In the genomic region with DNA sequence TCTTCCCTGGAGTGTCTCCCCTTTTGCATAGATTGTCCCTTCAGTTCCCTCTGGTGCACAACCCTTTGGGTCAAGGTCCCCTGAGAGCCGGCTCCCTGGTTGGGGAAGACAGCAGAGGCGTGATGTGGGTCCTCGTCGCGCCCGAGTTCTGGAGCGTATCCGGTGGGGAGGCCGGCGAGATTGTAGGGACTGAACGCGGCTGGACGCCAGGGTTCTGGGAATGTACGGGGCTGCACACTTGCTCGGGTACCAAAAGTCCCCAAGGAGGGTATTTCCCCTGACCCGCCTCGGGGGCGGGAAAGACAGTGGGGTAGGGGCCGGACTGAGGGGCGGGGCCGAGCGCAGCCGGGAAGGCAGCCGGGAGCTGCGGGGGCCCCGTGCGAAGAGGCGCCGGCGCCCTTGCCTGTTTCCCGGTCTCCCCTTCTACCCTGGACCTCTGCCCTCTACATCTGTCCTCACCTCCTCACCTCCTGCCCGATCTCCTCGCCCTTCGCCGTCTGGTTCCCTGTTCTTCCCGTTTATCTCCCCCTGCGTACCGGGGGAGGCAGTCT, we compare ENCODE assay signal across 7 mouse cellular contexts. TPM values are rescaled to one million over a fixed set of nuclear protein-coding genes. Genes with fewer than 3 reads are reported as not detected.
DNase-seq lines count a peak whose midpoint lies in the region; ATAC-seq and TF ChIP-seq lines count a peak whose summit lies in the region.

No protein-coding gene starts in this region.

- TF ChIP-seq EP300 in CH12.LX (IDR thresholded peaks at IDR 0.05; ENCODE audit: low read length), result no peak

- H3K27me3 ChIP-seq in CH12.LX (replicated peaks), result no peaks in the 10 kb centered on the region
- H3K27me3 ChIP-seq in embryonic facial prominence, embryonic 11.5 days (ENCODE audit: control insufficient read depth, insufficient read depth, low read length), result no peaks in the 10 kb centered on the region
- H3K27me3 ChIP-seq in heart, embryonic 16.5 days (ENCODE audit: control insufficient read depth, insufficient read depth, low read length), result no peaks in the 10 kb centered on the region
- no peaks in the 10 kb centered on the region for H3K27me3 ChIP-seq in limb, embryonic 12.5 days
- H3K27me3 ChIP-seq in midbrain, embryonic 14.5 days (ENCODE audit: control insufficient read depth, insufficient read depth, low read length), result no peaks in the 10 kb centered on the region

- dilution Hi-C loops in CH12.LX (cut with MboI; ENCODE audit: extremely low pct_ligation_motif_present, extremely low pct_unique_long_range_greater_than_20kb, low sequenced_read_pairs), result no loop called here

- H3K9ac ChIP-seq in CH12.LX (ENCODE audit: insufficient read depth, low read depth), result peak overlapping the region; percentile 69
- H3K9ac ChIP-seq in embryonic facial prominence, embryonic 11.5 days (replicated peaks; ENCODE audit: low read length), result peak overlapping the region; percentile 86
- H3K9ac ChIP-seq in heart, embryonic 16.5 days (ENCODE audit: low read length), result peak overlapping the region; percentile 73
- H3K9ac ChIP-seq in limb, embryonic 12.5 days (replicated peaks), result peak overlapping the region; percentile 79
- H3K9ac ChIP-seq in midbrain, embryonic 14.5 days (replicated peaks; ENCODE audit: low read length), result peak overlapping the region; percentile 93

- under 1% methylated on average over 38 of the region's 38 CpGs for WGBS in embryonic facial prominence, embryonic 11.5 days
- WGBS in heart, embryonic 16.5 days, result under 1% methylated on average over 37 of the region's 38 CpGs
- WGBS in limb, embryonic 12.5 days, result 1% methylated on average over 31 of the region's 38 CpGs
- under 1% methylated on average over 31 of the region's 38 CpGs for WGBS in midbrain, embryonic 14.5 days

- peak overlapping the region; percentile 91 for H3K4me2 ChIP-seq in CH12.LX (ENCODE audit: insufficient read depth, low read depth, poor library complexity, severe bottlenecking)
- H3K4me2 ChIP-seq in embryonic facial prominence, embryonic 11.5 days (ENCODE audit: low read depth, low read length), result peak overlapping the region; percentile 93
- H3K4me2 ChIP-seq in heart, embryonic 16.5 days (ENCODE audit: low read depth, low read length), result peak overlapping the region; percentile 83
- H3K4me2 ChIP-seq in limb, embryonic 12.5 days, result peak overlapping the region; percentile 98
- H3K4me2 ChIP-seq in midbrain, embryonic 14.5 days (ENCODE audit: low read length), result peak overlapping the region; percentile 91

- H3K27ac ChIP-seq in CH12.LX (ENCODE audit: insufficient read depth, low read depth), result peak overlapping the region; percentile 74
- peak overlapping the region; percentile 95 for H3K27ac ChIP-seq in embryonic facial prominence, embryonic 11.5 days (replicated peaks; ENCODE audit: low read depth, low read length)
- peak overlapping the region; percentile 96 for H3K27ac ChIP-seq in heart, embryonic 16.5 days (ENCODE audit: low read length)
- H3K27ac ChIP-seq in limb, embryonic 12.5 days, result peak overlapping the region; percentile 96
- peak overlapping the region; percentile 97 for H3K27ac ChIP-seq in midbrain, embryonic 14.5 days (replicated peaks; ENCODE audit: low read depth, low read length)

- H3K4me3 ChIP-seq in CH12.LX (replicated peaks in 1 of 3; ENCODE audit: low read depth in 2 of 3, low read length in 2 of 3, poor library complexity in 1 of 3), result peak overlapping the region; percentile 63 to 99 (median 74)
- H3K4me3 ChIP-seq in embryonic facial prominence, embryonic 11.5 days (ENCODE audit: low read depth, low read length), result peak overlapping the region; percentile 73
- peak overlapping the region; percentile 69 for H3K4me3 ChIP-seq in heart, embryonic 16.5 days (ENCODE audit: low read length)
- H3K4me3 ChIP-seq in limb, embryonic 12.5 days (replicated peaks), result peak overlapping the region; percentile 67
- H3K4me3 ChIP-seq in midbrain, embryonic 14.5 days (replicated peaks; ENCODE audit: low read depth, low read length), result peak overlapping the region; percentile 79

- H3K79me2 ChIP-seq in CH12.LX (replicated peaks; ENCODE audit: control insufficient read depth, extremely low read depth, insufficient read depth, poor library complexity, severe bottlenecking), result peaks cover 29% of the 10 kb centered on the region

- H3K9me3 ChIP-seq in CH12.LX (replicated peaks; ENCODE audit: low read length), result peaks cover 3% of the 10 kb centered on the region
- no peaks in the 10 kb centered on the region; the same call in 1 of the 2 replicates for H3K9me3 ChIP-seq in embryonic facial prominence, embryonic 11.5 days (replicated peaks; ENCODE audit: control insufficient read depth, low read length)
- H3K9me3 ChIP-seq in heart, embryonic 16.5 days (replicated peaks; ENCODE audit: control insufficient read depth, low read length), result peaks cover 2% of the 10 kb centered on the region; the same call in 1 of the 2 replicates
- 0 out of 2 replicates have a peak, but pooled peaks cover 3% of the 10 kb centered on the region for H3K9me3 ChIP-seq in limb, embryonic 12.5 days
- H3K9me3 ChIP-seq in midbrain, embryonic 14.5 days (ENCODE audit: control insufficient read depth, low read length), result no peaks in the 10 kb centered on the region

- TF ChIP-seq CTCF in CH12.LX (conservative IDR thresholded peaks at IDR 0.05 in 1 of 2, IDR thresholded peaks at IDR 0.05 in 1 of 2; ENCODE audit: low read depth in 2 of 2, low read length in 2 of 2), result no peak

- TF ChIP-seq POLR2A in CH12.LX (IDR thresholded peaks at IDR 0.05; ENCODE audit: low read depth, low read length), result peak; percentile 70

- in situ Hi-C loops in CH12.LX (cut with MboI; ENCODE audit: low pct_ligation_motif_present, low pct_unique_long_range_greater_than_20kb, low sequenced_read_pairs), result loop anchor here (10.0 kb wide), 1 partner anchor 132 kb away; no protein-coding TSS in a partner anchor

- H3K4me1 ChIP-seq in CH12.LX (ENCODE audit: control insufficient read depth in 1 of 2, insufficient read depth in 2 of 2), result peaks cover 0 to 16% of the 10 kb centered on the region in 2 experiments; a peak in 2 of 4 replicates
- peaks cover 8% of the 10 kb centered on the region; the same call in 1 of the 2 replicates for H3K4me1 ChIP-seq in embryonic facial prominence, embryonic 11.5 days (ENCODE audit: control insufficient read depth, insufficient read depth, low read length)
- peaks cover 43% of the 10 kb centered on the region for H3K4me1 ChIP-seq in heart, embryonic 16.5 days (ENCODE audit: control insufficient read depth, insufficient read depth, low read length)
- peaks cover 49% of the 10 kb centered on the region for H3K4me1 ChIP-seq in limb, embryonic 12.5 days (replicated peaks)
- H3K4me1 ChIP-seq in midbrain, embryonic 14.5 days (ENCODE audit: control insufficient read depth, insufficient read depth, low read length), result peaks cover 42% of the 10 kb centered on the region

- peak; percentile 37 for ATAC-seq in embryonic facial prominence, embryonic 11.5 days (replicated peaks; ENCODE audit: insufficient number of reproducible peaks, low FRiP score, low TSS enrichment, low read depth)
- peak; percentile 59 for ATAC-seq in heart, embryonic 16.5 days (replicated peaks; ENCODE audit: extremely low read depth, insufficient read depth, low FRiP score)
- ATAC-seq in limb, embryonic 12.5 days (ENCODE audit: insufficient number of reproducible peaks, insufficient read depth, low FRiP score, low TSS enrichment, low read depth), result peak; percentile 44; the same call in 1 of the 2 replicates
- ATAC-seq in midbrain, embryonic 14.5 days (ENCODE audit: low FRiP score, low TSS enrichment), result peak; percentile 29

- H3K36me3 ChIP-seq in CH12.LX (replicated peaks in 1 of 2; ENCODE audit: control insufficient read depth in 1 of 2, insufficient read depth in 1 of 2, low read length in 1 of 2), result peaks cover 0 to 4% of the 10 kb centered on the region in 2 experiments
- H3K36me3 ChIP-seq in embryonic facial prominence, embryonic 11.5 days (replicated peaks; ENCODE audit: control insufficient read depth, insufficient read depth, low read depth, low read length), result peaks cover 7% of the 10 kb centered on the region
- peaks cover 7% of the 10 kb centered on the region for H3K36me3 ChIP-seq in heart, embryonic 16.5 days (ENCODE audit: control insufficient read depth, insufficient read depth)
- peaks cover 33% of the 10 kb centered on the region for H3K36me3 ChIP-seq in limb, embryonic 12.5 days
- peaks cover 3% of the 10 kb centered on the region; the same call in 1 of the 2 replicates for H3K36me3 ChIP-seq in midbrain, embryonic 14.5 days (ENCODE audit: control insufficient read depth, insufficient read depth, low read length)

- peak; percentile 76 for DNase-seq in 3T3-L1 (ENCODE audit: low read depth, low spot score)
- peak; percentile 74 for DNase-seq in CH12.LX (ENCODE audit: extremely low read depth)
- DNase-seq in embryonic facial prominence, embryonic 11.5 days (ENCODE audit: low spot score), result peak; percentile 76
- DNase-seq in midbrain, embryonic 14.5 days, result peak; percentile 79
- peak; percentile 84 for DNase-seq in testis, postnatal 10 days (ENCODE audit: low spot score)

- no peak for TF ChIP-seq RAD21 in CH12.LX (IDR thresholded peaks at IDR 0.05; ENCODE audit: low read depth, low read length)

RNA-seq across cellular contexts. Expression of a gene that starts 1.0 kb away (rescaled TPM):
- total RNA-seq in CH12.LX (2012; rRNA removed) (20.5 and 21.4 TPM in 2 replicates), CH12.LX (2014; rRNA removed) (7.5 and 8.5 TPM in 2 replicates)
- 48.9 and 50.1 TPM in 2 replicates for polyA plus RNA-seq in CH12.LX (2012; ENCODE audit: insufficient read length, low read depth)
- polyA plus RNA-seq in embryonic facial prominence, embryonic 11.5 days (2014; fragmentation: Nextera tagmentation; extraction: Ambion mirVana), result 24.1 and 24.6 TPM in 2 replicates
- 19.6 and 20.1 TPM in 2 replicates for polyA plus RNA-seq in heart, embryonic 16.5 days (2015; fragmentation: Nextera tagmentation; extraction: Ambion mirVana)
- polyA plus RNA-seq in limb, embryonic 12.5 days (2016; fragmentation: Nextera tagmentation; extraction: Ambion mirVana), result 21.3 and 24.0 TPM in 2 replicates
- polyA plus RNA-seq in midbrain, embryonic 14.5 days (2014; fragmentation: Nextera tagmentation; extraction: Ambion mirVana), result 17.4 and 21.0 TPM in 2 replicates

RNA-seq across cellular contexts. Expression of a gene that starts 5.2 kb away (rescaled TPM):
- total RNA-seq in CH12.LX (2012; rRNA removed) (12.5 and 16.7 TPM in 2 replicates), CH12.LX (2014; rRNA removed) (10.0 and 12.1 TPM in 2 replicates)
- polyA plus RNA-seq in CH12.LX (2012; ENCODE audit: insufficient read length, low read depth), result 14.0 and 15.4 TPM in 2 replicates
- polyA plus RNA-seq in embryonic facial prominence, embryonic 11.5 days (2014; fragmentation: Nextera tagmentation; extraction: Ambion mirVana), result 48.8 and 53.2 TPM in 2 replicates
- 45.9 and 46.9 TPM in 2 replicates for polyA plus RNA-seq in heart, embryonic 16.5 days (2015; fragmentation: Nextera tagmentation; extraction: Ambion mirVana)
- 51.3 and 52.5 TPM in 2 replicates for polyA plus RNA-seq in limb, embryonic 12.5 days (2016; fragmentation: Nextera tagmentation; extraction: Ambion mirVana)
- 14.5 and 20.2 TPM in 2 replicates for polyA plus RNA-seq in midbrain, embryonic 14.5 days (2014; fragmentation: Nextera tagmentation; extraction: Ambion mirVana)

RNA-seq across cellular contexts. Expression of a gene that starts 13.3 kb away (rescaled TPM):
- total RNA-seq in CH12.LX (2012; rRNA removed) (75.3 and 81.0 TPM in 2 replicates), CH12.LX (2014; rRNA removed) (74.8 and 75.0 TPM in 2 replicates)
- 84.4 and 107 TPM in 2 replicates for polyA plus RNA-seq in CH12.LX (2012; ENCODE audit: insufficient read length, low read depth)
- 38.6 and 47.2 TPM in 2 replicates for polyA plus RNA-seq in embryonic facial prominence, embryonic 11.5 days (2014; fragmentation: Nextera tagmentation; extraction: Ambion mirVana)
- 27.4 and 29.2 TPM in 2 replicates for polyA plus RNA-seq in heart, embryonic 16.5 days (2015; fragmentation: Nextera tagmentation; extraction: Ambion mirVana)
- 56.9 and 64.3 TPM in 2 replicates for polyA plus RNA-seq in limb, embryonic 12.5 days (2016; fragmentation: Nextera tagmentation; extraction: Ambion mirVana)
- 27.4 and 30.7 TPM in 2 replicates for polyA plus RNA-seq in midbrain, embryonic 14.5 days (2014; fragmentation: Nextera tagmentation; extraction: Ambion mirVana)

RNA-seq across cellular contexts. Expression of a gene that starts 25.0 kb away (rescaled TPM):
- total RNA-seq in CH12.LX (2012; rRNA removed) (8.2 and 8.5 TPM in 2 replicates), CH12.LX (2014; rRNA removed) (2.4 and 3.3 TPM in 2 replicates)
- polyA plus RNA-seq in CH12.LX (2012; ENCODE audit: insufficient read length, low read depth), result 14.4 and 15.7 TPM in 2 replicates
- polyA plus RNA-seq in embryonic facial prominence, embryonic 11.5 days (2014; fragmentation: Nextera tagmentation; extraction: Ambion mirVana), result 22.2 and 23.4 TPM in 2 replicates
- polyA plus RNA-seq in heart, embryonic 16.5 days (2015; fragmentation: Nextera tagmentation; extraction: Ambion mirVana), result 14.7 and 15.0 TPM in 2 replicates
- polyA plus RNA-seq in limb, embryonic 12.5 days (2016; fragmentation: Nextera tagmentation; extraction: Ambion mirVana), result 16.9 and 19.4 TPM in 2 replicates
- polyA plus RNA-seq in midbrain, embryonic 14.5 days (2014; fragmentation: Nextera tagmentation; extraction: Ambion mirVana), result 7.3 and 8.2 TPM in 2 replicates

RNA-seq across cellular contexts. Expression of a gene that starts 28.2 kb away (rescaled TPM):
- 1,014 and 1,058 TPM in 2 replicates for total RNA-seq in CH12.LX (2012; rRNA removed)
- 1,031 and 1,121 TPM in 2 replicates for total RNA-seq in CH12.LX (2014; rRNA removed)
- 962 and 1,053 TPM in 2 replicates for polyA plus RNA-seq in CH12.LX (2012; ENCODE audit: insufficient read length, low read depth)
- 1,420 and 1,481 TPM in 2 replicates for polyA plus RNA-seq in embryonic facial prominence, embryonic 11.5 days (2014; fragmentation: Nextera tagmentation; extraction: Ambion mirVana)
- polyA plus RNA-seq in heart, embryonic 16.5 days (2015; fragmentation: Nextera tagmentation; extraction: Ambion mirVana), result 634 and 654 TPM in 2 replicates
- polyA plus RNA-seq in limb, embryonic 12.5 days (2016; fragmentation: Nextera tagmentation; extraction: Ambion mirVana), result 1,183 and 1,215 TPM in 2 replicates
- 1,880 and 2,054 TPM in 2 replicates for polyA plus RNA-seq in midbrain, embryonic 14.5 days (2014; fragmentation: Nextera tagmentation; extraction: Ambion mirVana)

Comparison
In these comparisons a context has a peak if more than half of its experiments do, and no peak if none do; other contexts are left out.
1. Peak in every context shown above with its lines: DNase-seq, ATAC-seq, H3K4me3 ChIP-seq and H3K27ac ChIP-seq.